Mouse (Mus musculus): ENCODE data around the gene Scg5.

DNA sequence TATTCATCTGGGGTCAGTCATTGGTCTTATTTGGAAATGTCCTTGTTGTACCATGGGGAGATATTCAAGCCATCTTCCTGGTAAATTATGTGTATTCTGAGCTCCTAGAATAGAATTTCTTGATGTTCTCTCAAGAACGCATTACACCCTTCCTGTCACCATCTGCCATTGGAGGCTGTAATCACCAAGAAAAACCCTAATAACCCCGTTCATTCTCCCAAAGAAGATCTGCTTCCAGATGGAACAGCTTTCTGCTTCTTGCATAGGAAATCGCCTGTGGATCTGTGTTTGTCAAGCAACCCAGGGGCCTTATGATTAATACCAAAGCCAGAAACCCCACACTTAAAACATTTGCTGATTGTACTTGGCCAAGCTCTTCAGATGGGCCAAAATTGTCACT is 49.6 kb downstream of the Scg5 start:
- TF ChIP-seq POLR2A (IDR thresholded peaks at IDR 0.05; ENCODE audit: insufficient read depth, low read length) (no peak), EP300 (IDR thresholded peaks at IDR 0.05; ENCODE audit: insufficient read depth, low read depth, low read length) (no peak)
